Mouse (Mus musculus): ENCODE data around the gene Gm10912. TPM values are rescaled to one million over a fixed set of nuclear protein-coding genes. Genes with fewer than 3 reads are reported as not detected.
"Not testable (repeated sequence)": the region's sequence is repeated elsewhere in the genome, so short reads cannot be mapped to it uniquely, and the experiment has no call there.

The Gm10912 gene
- polyA plus RNA-seq, 1 experiment from 2014 or later = not detected

DNA sequence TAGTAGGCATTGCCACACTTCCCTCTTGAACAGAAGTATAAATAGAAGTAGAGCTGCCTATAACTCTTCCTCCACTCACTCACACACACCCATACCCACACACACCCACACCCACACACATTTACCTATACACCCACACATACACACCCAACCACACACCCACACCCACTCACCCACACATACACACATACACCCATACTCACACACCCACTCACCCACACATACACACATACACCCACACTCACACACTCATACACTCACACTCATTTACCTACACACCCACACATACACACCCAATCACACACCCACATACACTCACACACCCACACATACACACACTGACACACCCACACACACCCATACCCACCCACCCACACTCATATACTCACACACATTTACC lies 16.8 kb downstream of the Gm10912 start:
- no peaks in the 10 kb centered on the region for H3K9me3 ChIP-seq (replicated peaks; ENCODE audit: low read length)
- ATAC-seq (replicated peaks; ENCODE audit: low FRiP score, low read depth) = no peak; the same call in 1 of the 2 replicates
- DNase-seq (ENCODE audit: low spot score) = no peak
- no peak for TF ChIP-seq CTCF (IDR thresholded peaks at IDR 0.05; ENCODE audit: low read depth)
- no peak overlapping the region for H3K9ac ChIP-seq (ENCODE audit: low read depth, low read length)
- H3K4me2 ChIP-seq (ENCODE audit: low read length) = no peak overlapping the region
- H3K27ac ChIP-seq = no peak overlapping the region
- no peaks in the 10 kb centered on the region for H3K4me1 ChIP-seq (replicated peaks; ENCODE audit: insufficient read depth, low read length)
- H3K4me3 ChIP-seq (replicated peaks; ENCODE audit: low read depth, low read length) = no peak overlapping the region
- H3K27me3 ChIP-seq (ENCODE audit: insufficient read depth, low read length) = no peaks in the 10 kb centered on the region
- H3K36me3 ChIP-seq (ENCODE audit: insufficient read depth, low read length) = no peaks in the 10 kb centered on the region

DNA sequence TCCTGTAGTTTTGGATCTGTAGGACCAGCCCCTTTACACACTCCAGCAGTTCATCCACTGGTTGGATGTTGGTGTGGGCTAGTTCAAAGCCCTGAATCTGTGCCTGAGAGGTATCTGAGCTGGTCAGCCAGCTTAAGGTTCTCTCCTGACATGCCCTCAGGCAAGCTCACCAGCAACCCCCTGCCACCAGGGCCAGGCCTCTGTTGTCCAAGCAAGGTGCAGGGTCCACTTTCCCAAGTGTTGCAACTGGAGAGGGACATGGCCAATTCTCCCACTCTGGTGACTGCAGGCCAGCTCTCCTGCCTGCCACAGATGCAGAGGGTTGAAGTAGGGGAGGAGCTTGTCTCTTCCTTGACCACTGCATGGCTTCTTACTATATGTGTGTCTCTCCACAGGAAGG lies 18.4 kb downstream of the Gm10912 start:
- not testable (repeated sequence) for H3K4me2 ChIP-seq (ENCODE audit: low read length); ATAC-seq (replicated peaks; ENCODE audit: low FRiP score, low read depth); H3K9ac ChIP-seq (ENCODE audit: low read depth, low read length); H3K4me3 ChIP-seq (replicated peaks; ENCODE audit: low read depth, low read length); H3K4me1 ChIP-seq (replicated peaks; ENCODE audit: insufficient read depth, low read length); H3K36me3 ChIP-seq (ENCODE audit: insufficient read depth, low read length); DNase-seq (ENCODE audit: low spot score); H3K27ac ChIP-seq; H3K9me3 ChIP-seq (replicated peaks; ENCODE audit: low read length); H3K27me3 ChIP-seq (ENCODE audit: insufficient read depth, low read length)

DNA sequence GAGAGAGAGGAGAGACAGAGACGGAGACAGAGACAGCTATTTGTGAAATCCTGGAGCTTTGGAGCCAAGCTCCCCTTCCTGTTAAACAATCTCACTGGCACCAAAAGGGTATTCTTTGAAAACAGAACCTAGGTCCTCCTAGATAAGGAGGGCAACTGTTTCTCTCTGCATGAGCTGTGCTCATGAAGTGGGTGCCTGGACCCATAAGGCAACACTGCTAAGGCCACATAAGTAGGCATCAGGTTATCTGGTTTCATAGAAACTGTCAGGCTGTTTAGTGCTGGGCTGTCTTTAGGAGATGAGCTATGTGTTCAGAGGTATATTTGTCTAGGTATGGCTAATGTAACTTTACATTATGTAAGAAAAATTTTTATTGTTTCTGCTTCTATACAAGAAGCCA lies 21.9 kb downstream of the Gm10912 start:
- H3K36me3 ChIP-seq (ENCODE audit: insufficient read depth, low read length); H3K27me3 ChIP-seq (ENCODE audit: insufficient read depth, low read length); H3K4me2 ChIP-seq (ENCODE audit: low read length); H3K27ac ChIP-seq; H3K4me1 ChIP-seq (replicated peaks; ENCODE audit: insufficient read depth, low read length); H3K9me3 ChIP-seq (replicated peaks; ENCODE audit: low read length); H3K4me3 ChIP-seq (replicated peaks; ENCODE audit: low read depth, low read length); H3K9ac ChIP-seq (ENCODE audit: low read depth, low read length); DNase-seq (ENCODE audit: low spot score); ATAC-seq (replicated peaks; ENCODE audit: low FRiP score, low read depth): not testable (repeated sequence)
- 50% methylated on average over 1 of the region's 1 CpGs for WGBS

DNA sequence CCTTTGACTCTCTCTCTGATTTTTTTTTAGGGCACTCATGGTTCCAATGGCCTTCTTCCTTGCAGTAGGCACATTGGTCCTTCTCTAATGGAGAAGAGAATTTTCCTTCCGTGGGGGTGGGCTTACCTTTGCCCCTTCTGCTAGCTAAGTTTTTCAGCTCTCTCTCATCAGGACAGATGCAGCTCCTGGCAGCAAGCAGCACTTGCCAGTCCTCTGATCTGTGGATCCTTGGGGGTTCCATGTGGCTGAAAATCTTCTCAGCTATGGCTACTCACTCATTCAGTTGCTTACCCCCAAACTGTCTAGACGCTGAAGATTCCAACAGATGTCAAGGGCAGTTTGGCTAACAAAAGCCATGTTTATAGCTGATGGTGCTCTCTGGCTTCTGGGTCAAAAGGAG lies 27.7 kb downstream of the Gm10912 start:
- no peak overlapping the region for H3K9ac ChIP-seq (ENCODE audit: low read depth, low read length)
- H3K4me2 ChIP-seq (ENCODE audit: low read length) = no peak overlapping the region
- no peak for DNase-seq (ENCODE audit: low spot score)
- no peak overlapping the region for H3K27ac ChIP-seq
- no peaks in the 10 kb centered on the region for H3K9me3 ChIP-seq (replicated peaks; ENCODE audit: low read length)
- 64% methylated on average over 2 of the region's 2 CpGs for WGBS
- no peak for TF ChIP-seq CTCF (IDR thresholded peaks at IDR 0.05; ENCODE audit: low read depth)
- no peak for ATAC-seq (replicated peaks; ENCODE audit: low FRiP score, low read depth)
- no peak overlapping the region for H3K4me3 ChIP-seq (replicated peaks; ENCODE audit: low read depth, low read length)
- H3K36me3 ChIP-seq (ENCODE audit: insufficient read depth, low read length) = no peaks in the 10 kb centered on the region
- H3K4me1 ChIP-seq (replicated peaks; ENCODE audit: insufficient read depth, low read length) = no peaks in the 10 kb centered on the region
- no peaks in the 10 kb centered on the region for H3K27me3 ChIP-seq (ENCODE audit: insufficient read depth, low read length)

DNA sequence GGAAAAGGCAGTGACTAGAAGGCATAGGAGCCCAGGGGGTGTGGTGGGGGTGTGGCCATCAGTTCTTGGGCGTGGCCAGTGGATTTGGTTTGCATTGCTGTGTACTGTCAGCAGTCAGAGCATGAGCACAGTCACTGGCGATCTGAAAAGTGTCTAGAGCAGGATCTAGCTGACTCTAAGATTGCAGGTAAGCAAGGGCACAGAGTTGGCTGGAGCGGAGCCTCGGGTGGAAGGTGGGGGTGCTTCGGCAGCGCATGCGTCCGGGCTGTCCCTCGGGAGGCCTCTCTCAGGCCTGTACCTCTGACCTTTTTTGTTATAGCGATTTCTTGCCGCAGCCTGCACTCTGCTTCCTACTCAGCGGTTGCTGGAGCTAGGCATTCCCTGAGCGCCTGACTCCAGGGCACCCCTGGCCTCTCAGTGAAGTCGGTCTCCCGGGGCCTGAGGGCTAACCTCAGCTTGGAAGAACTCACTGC lies 30.2 kb downstream of the Gm10912 start, which contains the start of gene Cd59a:
Gene Cd59a (plus strand): TSS at position 61 of the 473 bp plus-strand sequence.
- DNase-seq (ENCODE audit: low spot score) = peak; percentile 93
- WGBS = 4% methylated on average over 15 of the region's 15 CpGs
- peak; percentile 94 for ATAC-seq (replicated peaks; ENCODE audit: low FRiP score, low read depth)

DNA sequence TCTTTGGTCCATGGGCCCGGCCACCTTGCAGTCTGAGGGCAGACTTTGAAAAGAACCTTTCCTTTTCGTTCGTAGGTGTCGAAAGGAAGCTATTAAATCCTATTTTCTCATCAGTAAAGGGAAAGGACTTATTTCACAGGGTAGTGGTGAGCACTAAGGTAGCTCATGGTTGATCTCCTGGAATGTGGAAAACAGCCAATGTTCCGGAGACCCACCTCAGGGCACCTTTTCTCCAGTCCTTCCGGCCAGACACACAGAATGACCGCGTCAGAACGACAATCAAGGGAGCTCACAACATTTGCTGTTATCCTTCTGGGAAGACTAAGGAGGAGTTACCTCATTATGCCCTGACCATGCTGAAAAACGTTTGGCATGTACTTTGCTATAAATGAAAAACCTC lies 30.6 kb downstream of the Gm10912 start:
- TF ChIP-seq CTCF (IDR thresholded peaks at IDR 0.05; ENCODE audit: low read depth) = no peak
- H3K9me3 ChIP-seq (replicated peaks; ENCODE audit: low read length) = no peaks in the 10 kb centered on the region
- H3K4me2 ChIP-seq (ENCODE audit: low read length) = peak overlapping the region; percentile 88
- peak overlapping the region; percentile 71 for H3K9ac ChIP-seq (ENCODE audit: low read depth, low read length)
- 15% methylated on average over 10 of the region's 10 CpGs for WGBS
- peak overlapping the region; percentile 92 for H3K27ac ChIP-seq
- ATAC-seq (replicated peaks; ENCODE audit: low FRiP score, low read depth) (0 out of 2 replicates have a peak, but pooled peaks have one; percentile 23), DNase-seq (ENCODE audit: low spot score) (no peak)
- H3K27me3 ChIP-seq (ENCODE audit: insufficient read depth, low read length) = no peaks in the 10 kb centered on the region
- H3K36me3 ChIP-seq (ENCODE audit: insufficient read depth, low read length) = no peaks in the 10 kb centered on the region
- no peaks in the 10 kb centered on the region for H3K4me1 ChIP-seq (replicated peaks; ENCODE audit: insufficient read depth, low read length)
- peak overlapping the region; percentile 47 for H3K4me3 ChIP-seq (replicated peaks; ENCODE audit: low read depth, low read length)

More for the DNA sequence above, 30.2 kb downstream of the Gm10912 start, which contains the start of gene Cd59a:
- H3K27ac ChIP-seq = peak within 1 kb of the TSS; percentile 92
- H3K9ac ChIP-seq (ENCODE audit: low read depth, low read length) = peak within 1 kb of the TSS; percentile 71
- H3K4me2 ChIP-seq (ENCODE audit: low read length) = peak within 1 kb of the TSS; percentile 88
- no peaks in the 10 kb centered on the region for H3K27me3 ChIP-seq (ENCODE audit: insufficient read depth, low read length)
- TF ChIP-seq CTCF (IDR thresholded peaks at IDR 0.05; ENCODE audit: low read depth) = no peak
- no peaks in the 10 kb centered on the region for H3K36me3 ChIP-seq (ENCODE audit: insufficient read depth, low read length)
- H3K9me3 ChIP-seq (replicated peaks; ENCODE audit: low read length) = no peaks in the 10 kb centered on the region
- H3K4me1 ChIP-seq (replicated peaks; ENCODE audit: insufficient read depth, low read length) = no peaks in the 10 kb centered on the region
- peak within 1 kb of the TSS; percentile 47 for H3K4me3 ChIP-seq (replicated peaks; ENCODE audit: low read depth, low read length)

DNA sequence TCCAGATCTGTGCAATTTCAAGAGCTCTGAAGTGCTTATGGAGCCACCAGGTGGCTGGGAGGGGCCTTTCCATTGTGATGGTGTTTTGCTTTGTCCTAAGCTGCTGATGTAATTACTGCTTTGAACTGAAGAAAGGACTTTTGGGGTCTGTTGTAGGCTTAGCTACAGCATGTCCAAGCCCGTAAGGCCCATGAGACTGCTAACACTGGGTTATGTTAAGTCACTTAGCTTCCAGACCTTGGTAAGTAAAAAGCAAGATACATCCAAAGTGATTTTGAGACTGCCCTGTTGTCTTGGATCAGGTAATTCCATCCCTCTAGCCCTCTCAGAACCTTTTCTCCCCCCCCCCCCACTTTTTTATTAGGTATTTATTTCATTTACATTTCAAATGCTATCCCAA lies 31.2 kb downstream of the Gm10912 start:
- not testable (repeated sequence) for H3K9ac ChIP-seq (ENCODE audit: low read depth, low read length); H3K4me3 ChIP-seq (replicated peaks; ENCODE audit: low read depth, low read length); H3K36me3 ChIP-seq (ENCODE audit: insufficient read depth, low read length); H3K27me3 ChIP-seq (ENCODE audit: insufficient read depth, low read length); DNase-seq (ENCODE audit: low spot score); ATAC-seq (replicated peaks; ENCODE audit: low FRiP score, low read depth); H3K27ac ChIP-seq; H3K9me3 ChIP-seq (replicated peaks; ENCODE audit: low read length); H3K4me1 ChIP-seq (replicated peaks; ENCODE audit: insufficient read depth, low read length)
- peak overlapping the region; percentile 88 for H3K4me2 ChIP-seq (ENCODE audit: low read length)
- TF ChIP-seq CTCF (IDR thresholded peaks at IDR 0.05; ENCODE audit: low read depth) = 0 out of 2 replicates have a peak, but pooled peaks have one; percentile 3
- 71% methylated on average over 1 of the region's 1 CpGs for WGBS

DNA sequence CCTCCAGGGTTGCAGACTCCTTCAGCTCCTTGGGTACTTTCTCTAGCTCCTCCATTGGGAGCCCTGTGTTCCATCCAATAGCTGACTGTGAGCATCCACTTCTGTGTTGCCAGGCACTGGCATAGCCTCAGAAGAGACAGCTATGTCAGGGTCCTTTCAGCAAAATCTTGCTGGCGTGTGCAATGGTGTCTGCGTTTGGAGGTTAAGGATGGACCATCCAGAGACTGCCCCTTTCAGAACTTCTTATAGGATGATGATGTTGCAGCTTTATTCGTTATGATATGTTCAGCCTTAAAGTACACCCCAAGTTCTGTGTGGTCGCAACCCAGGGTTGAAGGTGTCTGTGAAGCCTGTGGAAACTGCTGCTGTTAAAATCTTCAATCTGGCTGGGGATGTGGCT lies 31.8 kb downstream of the Gm10912 start:
- H3K4me3 ChIP-seq (replicated peaks; ENCODE audit: low read depth, low read length); H3K4me2 ChIP-seq (ENCODE audit: low read length); H3K27ac ChIP-seq; H3K27me3 ChIP-seq (ENCODE audit: insufficient read depth, low read length); DNase-seq (ENCODE audit: low spot score); H3K9ac ChIP-seq (ENCODE audit: low read depth, low read length); ATAC-seq (replicated peaks; ENCODE audit: low FRiP score, low read depth); H3K4me1 ChIP-seq (replicated peaks; ENCODE audit: insufficient read depth, low read length); H3K36me3 ChIP-seq (ENCODE audit: insufficient read depth, low read length); H3K9me3 ChIP-seq (replicated peaks; ENCODE audit: low read length): not testable (repeated sequence)
- 95% methylated on average over 4 of the region's 4 CpGs for WGBS

All from kidney, postnatal 0 days (tissue).